Mouse (Mus musculus): ENCODE measurements at regions not wholly inside any gene's neighbourhood (a gene's known extent, or its start where the extent isn't known, plus 50 kb on each side); places are given as distances from the start of the nearest gene placed in this dataset.
"Not testable (repeated sequence)": the region's sequence is repeated elsewhere in the genome, so short reads cannot be mapped to it uniquely, and the experiment has no call there.

GRCm38 (mm10) chr17:84864231-84864630 is 73.6 kb upstream of the Lrpprc start:
- TF ChIP-seq USF1 (IDR thresholded peaks at IDR 0.05; ENCODE audit: low read depth, low read length); CTCF (IDR thresholded peaks at IDR 0.05 in 2 of 3, conservative IDR thresholded peaks at IDR 0.05 in 1 of 3; ENCODE audit: control insufficient read depth in 1 of 3, insufficient read depth in 1 of 3, low read depth in 2 of 3, low read length in 3 of 3, poor library complexity in 1 of 3, severe bottlenecking in 1 of 3); NELFE (IDR thresholded peaks at IDR 0.05; ENCODE audit: low read depth, low read length); E2F4 (IDR thresholded peaks at IDR 0.05; ENCODE audit: borderline replicate concordance, low read depth, low read length); EP300 (IDR thresholded peaks at IDR 0.05; ENCODE audit: low read depth in 1 of 2, low read length in 2 of 2); TCF12 (IDR thresholded peaks at IDR 0.05; ENCODE audit: low read depth, low read length); MEF2A (IDR thresholded peaks at IDR 0.05; ENCODE audit: extremely low read depth, insufficient replicate concordance, low read depth, low read length, poor library complexity, severe bottlenecking): not testable (repeated sequence)

Measured in MEL (cell line).